Mouse (Mus musculus): ENCODE measurements around the gene Klrb1a. TPM values are rescaled to one million over a fixed set of nuclear protein-coding genes. Genes with fewer than 3 reads are reported as not detected.

The Klrb1a gene
- polyA plus RNA-seq, 1 experiment from 2014 or later = not detected

Other genes starting within 250 kb of the Klrb1a start
- 0.32 and 0.61 TPM in 2 replicates for gene Tex52, start 248.1 kb downstream of the Klrb1a start, polyA plus RNA-seq (2014; fragmentation: Nextera tagmentation; extraction: Ambion mirVana)
- not detected in 2 replicates for gene Gm44596, start 248.0 kb downstream of the Klrb1a start, polyA plus RNA-seq (2014; fragmentation: Nextera tagmentation; extraction: Ambion mirVana)
- gene Nrip2, start 224.2 kb downstream of the Klrb1a start, polyA plus RNA-seq (2014; fragmentation: Nextera tagmentation; extraction: Ambion mirVana) = 4.7 TPM in 2 replicates
- 28.0 and 32.1 TPM in 2 replicates for gene Itfg2, start 198.6 kb downstream of the Klrb1a start, polyA plus RNA-seq (2014; fragmentation: Nextera tagmentation; extraction: Ambion mirVana)
- 366 and 400 TPM in 2 replicates for gene Fkbp4, start 184.9 kb downstream of the Klrb1a start, polyA plus RNA-seq (2014; fragmentation: Nextera tagmentation; extraction: Ambion mirVana)
- gene Pzp, start 96.8 kb downstream of the Klrb1a start, polyA plus RNA-seq (2014; fragmentation: Nextera tagmentation; extraction: Ambion mirVana) = not detected in 2 replicates
- 2.8 and 3.3 TPM in 2 replicates for gene A2ml1, start 41.9 kb downstream of the Klrb1a start, polyA plus RNA-seq (2014; fragmentation: Nextera tagmentation; extraction: Ambion mirVana)
- not detected in 2 replicates for gene Clec2h, start 38.9 kb upstream of the Klrb1a start, polyA plus RNA-seq (2014; fragmentation: Nextera tagmentation; extraction: Ambion mirVana)
- not detected in 2 replicates for gene Klrb1, start 99.5 kb upstream of the Klrb1a start, polyA plus RNA-seq (2014; fragmentation: Nextera tagmentation; extraction: Ambion mirVana)
- not detected in 2 replicates for gene Klrb1c, start 165.7 kb upstream of the Klrb1a start, polyA plus RNA-seq (2014; fragmentation: Nextera tagmentation; extraction: Ambion mirVana)
- not detected in 2 replicates for gene Gm44511, start 202.8 kb upstream of the Klrb1a start, polyA plus RNA-seq (2014; fragmentation: Nextera tagmentation; extraction: Ambion mirVana)
- not detected in 2 replicates for gene Klrb1b, start 202.8 kb upstream of the Klrb1a start, polyA plus RNA-seq (2014; fragmentation: Nextera tagmentation; extraction: Ambion mirVana)